Mouse (Mus musculus): ENCODE measurements around the gene Cobl. TPM values are rescaled to one million over a fixed set of nuclear protein-coding genes. Genes with fewer than 3 reads are reported as not detected.

Gene Cobl
- polyA plus RNA-seq, 1 experiment from 2014 or later, result 15.6 TPM

DNA sequence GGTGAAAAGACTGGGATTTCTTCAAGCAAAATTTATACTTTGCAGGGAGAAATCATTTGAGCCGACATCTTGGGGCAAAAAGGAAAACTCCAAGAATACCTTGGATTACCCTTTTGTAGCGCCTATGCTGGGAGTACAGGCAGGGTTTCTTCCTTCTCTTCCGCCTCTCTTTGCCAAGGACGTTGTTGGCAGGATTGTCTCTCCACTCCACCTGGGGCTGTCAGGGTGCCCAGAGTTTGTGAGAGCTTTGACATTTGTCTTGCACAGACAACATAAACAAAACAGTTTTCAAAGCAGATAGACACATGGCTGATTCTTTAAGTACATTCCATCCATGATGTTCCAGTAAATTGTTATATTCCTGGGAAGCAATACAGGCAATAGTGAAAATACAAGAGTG lies 265.3 kb downstream of the Cobl start:
- H3K9me3 ChIP-seq (replicated peaks), result no peaks in the 10 kb centered on the region
- H3K36me3 ChIP-seq, result no peaks in the 10 kb centered on the region
- ATAC-seq (ENCODE audit: low FRiP score), result no peak
- H3K4me2 ChIP-seq, result no peak overlapping the region
- no peak overlapping the region for H3K4me3 ChIP-seq (replicated peaks)
- H3K27ac ChIP-seq (replicated peaks), result no peak overlapping the region
- H3K9ac ChIP-seq (replicated peaks), result no peak overlapping the region
- no peaks in the 10 kb centered on the region for H3K4me1 ChIP-seq
- H3K27me3 ChIP-seq (replicated peaks), result no peaks in the 10 kb centered on the region
- 88% methylated on average over 4 of the region's 4 CpGs for WGBS

DNA sequence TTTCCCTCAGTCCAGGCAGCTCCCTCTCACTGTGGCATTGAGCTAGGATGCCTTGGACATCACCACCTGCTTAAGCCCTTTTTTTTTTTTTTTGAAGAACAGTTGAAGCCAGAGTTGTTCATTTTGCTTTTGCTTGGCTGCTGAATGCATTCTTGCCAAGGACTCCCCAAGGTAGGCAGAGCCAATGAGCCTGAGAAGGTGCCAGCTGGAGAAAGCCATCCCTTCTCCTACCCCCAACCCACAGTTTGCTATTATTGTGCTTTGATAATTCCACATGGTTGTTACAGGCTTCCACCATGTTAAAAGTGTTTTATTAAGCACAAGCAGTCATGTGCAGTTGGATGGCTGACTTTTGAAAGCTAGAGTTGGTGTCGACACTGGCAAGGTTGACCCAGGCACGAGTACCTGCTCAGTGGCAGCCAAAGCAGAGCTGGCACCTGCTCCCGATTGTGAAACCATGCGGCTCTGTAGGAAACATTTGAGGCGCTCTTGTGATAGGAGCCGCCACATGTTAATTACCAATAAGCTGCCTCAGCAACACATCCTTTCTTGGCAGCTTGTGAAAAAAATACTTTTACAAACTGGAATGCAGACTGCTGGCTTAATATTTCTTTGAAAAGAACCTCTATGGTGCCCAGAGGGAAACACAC lies 265.9 kb downstream of the Cobl start:
- no peaks in the 10 kb centered on the region for H3K27me3 ChIP-seq (replicated peaks)
- no peak overlapping the region for H3K27ac ChIP-seq (replicated peaks)
- no peaks in the 10 kb centered on the region for H3K9me3 ChIP-seq (replicated peaks)
- H3K4me1 ChIP-seq, result no peaks in the 10 kb centered on the region
- peak; percentile 45 for ATAC-seq (ENCODE audit: low FRiP score)
- H3K4me2 ChIP-seq, result no peak overlapping the region
- H3K4me3 ChIP-seq (replicated peaks), result no peak overlapping the region
- H3K9ac ChIP-seq (replicated peaks), result no peak overlapping the region
- no peaks in the 10 kb centered on the region for H3K36me3 ChIP-seq
- WGBS, result 75% methylated on average over 6 of the region's 6 CpGs

DNA sequence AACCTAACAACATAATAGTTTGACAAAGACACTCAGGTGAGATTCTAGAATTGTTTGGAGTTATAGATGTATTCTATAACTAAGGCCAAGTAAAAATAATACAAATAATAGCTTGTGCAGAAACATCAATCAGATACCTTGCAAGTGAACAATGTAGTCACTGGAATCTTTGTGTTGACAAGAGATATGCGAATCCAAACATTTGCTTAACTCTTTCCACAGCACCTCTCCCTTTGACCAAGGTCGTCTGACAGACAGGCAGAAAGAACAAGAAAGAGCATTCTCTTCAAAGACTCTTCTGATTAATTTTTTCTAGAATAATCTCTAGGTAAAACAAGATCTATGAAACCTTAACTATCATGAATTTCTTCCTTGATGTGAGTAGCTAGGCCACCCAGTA lies 266.7 kb downstream of the Cobl start:
- Histone ChIP-seq H3K9me3 (replicated peaks) (no peaks in the 10 kb centered on the region), H3K9ac (replicated peaks) (no peak overlapping the region), H3K27ac (replicated peaks) (no peak overlapping the region), H3K27me3 (replicated peaks) (no peaks in the 10 kb centered on the region), H3K36me3 (no peaks in the 10 kb centered on the region), H3K4me3 (replicated peaks) (no peak overlapping the region), H3K4me1 (no peaks in the 10 kb centered on the region), H3K4me2 (no peak overlapping the region)
- ATAC-seq (ENCODE audit: low FRiP score), result no peak
- 92% methylated on average over 2 of the region's 2 CpGs for WGBS

DNA sequence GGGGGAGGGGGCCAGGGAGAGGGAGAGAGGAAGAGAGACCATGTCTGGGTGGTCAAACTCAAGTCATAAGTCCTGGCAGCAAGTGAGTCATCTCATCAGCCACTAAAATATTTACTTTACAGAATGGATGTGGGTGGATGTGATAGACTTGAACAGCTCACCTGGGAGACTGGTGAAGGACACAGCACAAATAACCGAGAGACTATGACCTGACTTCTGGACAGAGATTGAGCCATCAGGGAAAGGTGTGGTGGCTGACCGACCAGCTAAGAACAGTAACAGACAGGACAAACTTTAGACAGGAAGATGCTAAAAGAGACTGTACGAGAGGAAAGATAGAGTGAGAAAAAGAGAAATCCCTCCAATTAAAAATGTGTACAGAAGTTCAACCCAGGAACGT lies 267.2 kb downstream of the Cobl start:
- H3K4me1 ChIP-seq, result no peaks in the 10 kb centered on the region
- WGBS, result 86% methylated on average over 4 of the region's 4 CpGs
- H3K4me2 ChIP-seq, result no peak overlapping the region
- H3K4me3 ChIP-seq (replicated peaks), result no peak overlapping the region
- H3K27ac ChIP-seq (replicated peaks), result no peak overlapping the region
- ATAC-seq (ENCODE audit: low FRiP score), result no peak
- no peaks in the 10 kb centered on the region for H3K9me3 ChIP-seq (replicated peaks)
- no peaks in the 10 kb centered on the region for H3K27me3 ChIP-seq (replicated peaks)
- no peak overlapping the region for H3K9ac ChIP-seq (replicated peaks)
- H3K36me3 ChIP-seq, result no peaks in the 10 kb centered on the region

DNA sequence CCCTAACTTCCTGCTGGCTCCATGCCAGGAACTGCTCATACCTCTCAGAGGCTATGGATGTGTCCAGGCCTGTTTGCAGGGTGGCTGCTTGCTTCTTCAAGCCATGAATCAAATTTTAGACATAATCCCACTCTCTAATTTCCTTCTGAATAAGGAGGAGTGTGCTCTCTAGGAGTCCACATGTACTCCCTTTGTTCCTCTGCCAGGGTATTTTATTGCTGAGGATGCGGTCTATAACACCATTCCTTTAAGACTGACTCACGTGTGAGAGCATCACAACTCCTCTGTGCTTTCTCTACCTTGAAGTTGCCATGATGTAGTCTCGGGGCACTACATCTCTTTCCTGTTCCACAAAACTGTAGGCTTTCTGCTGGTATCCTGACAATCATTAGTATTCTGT lies 269.4 kb downstream of the Cobl start:
- Histone ChIP-seq H3K36me3 (no peaks in the 10 kb centered on the region), H3K4me2 (no peak overlapping the region), H3K9ac (replicated peaks) (no peak overlapping the region), H3K9me3 (replicated peaks) (no peaks in the 10 kb centered on the region), H3K27ac (replicated peaks) (no peak overlapping the region), H3K27me3 (replicated peaks) (no peaks in the 10 kb centered on the region), H3K4me3 (replicated peaks) (no peak overlapping the region), H3K4me1 (no peaks in the 10 kb centered on the region)
- 67% methylated on average over 3 of the region's 3 CpGs for WGBS
- no peak for ATAC-seq (ENCODE audit: low FRiP score)

DNA sequence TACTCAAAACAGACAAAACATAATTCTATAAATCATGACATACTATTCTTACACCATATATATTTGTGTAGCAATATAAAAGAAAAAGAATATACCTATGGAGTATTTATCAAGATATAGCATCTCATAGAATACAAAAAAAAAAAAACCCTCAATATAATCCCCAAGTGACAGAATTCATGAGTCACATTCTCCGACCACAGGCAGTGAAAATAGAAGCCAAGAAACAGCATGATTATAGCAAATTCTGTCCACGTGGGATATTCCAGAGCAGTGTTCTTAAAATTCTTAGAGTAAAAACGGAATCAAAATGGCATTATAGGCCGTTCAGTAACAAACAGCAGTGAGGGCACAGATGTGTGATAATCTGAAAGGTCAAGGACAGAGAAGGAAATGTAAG lies 271.4 kb downstream of the Cobl start:
- Histone ChIP-seq H3K36me3 (no peaks in the 10 kb centered on the region), H3K4me2 (no peak overlapping the region), H3K4me3 (replicated peaks) (no peak overlapping the region), H3K27ac (replicated peaks) (no peak overlapping the region), H3K27me3 (replicated peaks) (no peaks in the 10 kb centered on the region), H3K9me3 (replicated peaks) (no peaks in the 10 kb centered on the region), H3K9ac (replicated peaks) (no peak overlapping the region), H3K4me1 (no peaks in the 10 kb centered on the region)
- no peak for ATAC-seq (ENCODE audit: low FRiP score)
- WGBS, result 72% methylated on average over 4 of the region's 4 CpGs

DNA sequence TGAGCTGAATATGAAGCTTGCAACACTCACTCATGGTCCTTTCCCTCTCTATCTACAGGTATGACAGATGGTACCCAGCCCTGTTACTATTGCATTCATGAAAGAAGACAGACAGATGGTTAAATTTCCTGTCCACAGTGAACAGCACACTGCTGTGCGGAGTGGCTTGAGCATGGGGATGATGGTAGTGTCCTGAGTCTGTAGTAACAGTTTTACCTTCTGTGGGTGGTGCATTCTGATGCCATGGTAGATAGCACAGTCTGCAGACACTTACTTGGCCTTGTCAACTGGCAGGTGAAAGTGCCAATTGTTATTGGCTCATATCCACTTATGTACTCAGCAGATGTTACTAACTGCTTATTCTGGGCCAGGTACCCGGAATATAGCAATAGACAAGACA lies 273.4 kb downstream of the Cobl start:
- H3K27me3 ChIP-seq (replicated peaks), result no peaks in the 10 kb centered on the region
- H3K4me1 ChIP-seq, result no peaks in the 10 kb centered on the region
- WGBS, result 80% methylated on average over 2 of the region's 2 CpGs
- ATAC-seq (ENCODE audit: low FRiP score), result no peak
- no peak overlapping the region for H3K4me3 ChIP-seq (replicated peaks)
- H3K36me3 ChIP-seq, result no peaks in the 10 kb centered on the region
- H3K9ac ChIP-seq (replicated peaks), result no peak overlapping the region
- no peak overlapping the region for H3K4me2 ChIP-seq
- H3K27ac ChIP-seq (replicated peaks), result no peak overlapping the region
- H3K9me3 ChIP-seq (replicated peaks), result no peaks in the 10 kb centered on the region

DNA sequence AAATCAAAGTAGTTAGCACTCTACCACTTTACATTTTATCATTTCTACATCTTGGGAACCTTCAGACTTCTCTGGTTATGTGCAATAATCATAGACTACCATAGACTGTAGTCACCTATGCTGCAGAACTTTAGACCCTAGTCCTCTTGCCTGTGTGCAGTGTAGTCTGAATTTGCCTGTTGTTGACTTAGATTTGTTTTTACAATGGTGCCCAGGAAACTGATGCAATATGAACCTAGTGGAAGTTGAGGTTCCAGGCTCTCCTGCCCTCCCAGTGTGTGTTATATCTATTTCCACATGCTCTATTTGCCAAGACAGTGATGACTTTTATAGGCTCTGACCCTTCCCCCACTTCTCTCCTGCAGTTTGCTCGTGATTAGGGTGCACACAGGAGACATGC lies 274.3 kb downstream of the Cobl start:
- no peak for ATAC-seq (ENCODE audit: low FRiP score)
- Histone ChIP-seq H3K27me3 (replicated peaks) (no peaks in the 10 kb centered on the region), H3K36me3 (no peaks in the 10 kb centered on the region), H3K27ac (replicated peaks) (no peak overlapping the region), H3K9me3 (replicated peaks) (no peaks in the 10 kb centered on the region), H3K4me1 (no peaks in the 10 kb centered on the region), H3K4me2 (no peak overlapping the region), H3K4me3 (replicated peaks) (no peak overlapping the region), H3K9ac (replicated peaks) (no peak overlapping the region)
- 71% methylated on average over 1 of the region's 1 CpGs for WGBS
